Mouse (Mus musculus) olfactory bulb, adult 2 months (tissue): ENCODE data around the gene Zfp777. TPM values are rescaled to one million over a fixed set of nuclear protein-coding genes. Genes with fewer than 3 reads are reported as not detected.

ENCODE experiments used
- H3K27ac ChIP-seq: fragments of 200-500 bp; 2 replicates; pipeline ENCODE4 v1.5.1; 2012; ENCODE audit warnings: low read depth, low read length; ENCODE audit not compliant: insufficient read depth
- H3K4me1 ChIP-seq: fragments of 200-500 bp; 2 replicates; pipeline ENCODE4 v1.6.1; 2012; ENCODE audit warnings: low read length; ENCODE audit not compliant: control insufficient read depth, insufficient read depth
- H3K4me3 ChIP-seq: fragments of 200-500 bp; 2 replicates; pipeline ENCODE4 v1.5.1; 2012; ENCODE audit warnings: mild to moderate bottlenecking, low read depth, low read length, moderate library complexity; ENCODE audit not compliant: insufficient read depth
- CTCF ChIP-seq: fragments of 200-500 bp; IDR thresholded peaks from 2 replicates; pipeline ENCODE4 v1.5.1; 2012; ENCODE audit warnings: low read depth, mild to moderate bottlenecking, low read length, moderate library complexity; ENCODE audit not compliant: insufficient read depth
- POLR2A ChIP-seq: fragments of 200-500 bp; IDR thresholded peaks from 2 replicates; pipeline ENCODE4 v1.6.1; 2012; ENCODE audit warnings: mild to moderate bottlenecking, low read depth, low read length, moderate library complexity; ENCODE audit not compliant: insufficient read depth
- WGBS: fragments of 180-500 bp; shearing (Covaris S2); methylation state at CpG from one replicate; pipeline ENCODE4 v1.1.7; 2018; 5-methylcytosine and 5-hydroxymethylcytosine counted together
- polyA plus RNA-seq: library from polyadenylated mRNA; stranded (reverse); fragments of >200 nt; gene quantifications from 2 replicates; pipeline ENCODE4 v1.2.4, GENCODE M21; 2012; ENCODE audit warnings: low replicate concordance; ENCODE audit not compliant: missing spikeins, insufficient read depth, insufficient read length

The Zfp777 gene
- not detected in 2 replicates for polyA plus RNA-seq

DNA sequence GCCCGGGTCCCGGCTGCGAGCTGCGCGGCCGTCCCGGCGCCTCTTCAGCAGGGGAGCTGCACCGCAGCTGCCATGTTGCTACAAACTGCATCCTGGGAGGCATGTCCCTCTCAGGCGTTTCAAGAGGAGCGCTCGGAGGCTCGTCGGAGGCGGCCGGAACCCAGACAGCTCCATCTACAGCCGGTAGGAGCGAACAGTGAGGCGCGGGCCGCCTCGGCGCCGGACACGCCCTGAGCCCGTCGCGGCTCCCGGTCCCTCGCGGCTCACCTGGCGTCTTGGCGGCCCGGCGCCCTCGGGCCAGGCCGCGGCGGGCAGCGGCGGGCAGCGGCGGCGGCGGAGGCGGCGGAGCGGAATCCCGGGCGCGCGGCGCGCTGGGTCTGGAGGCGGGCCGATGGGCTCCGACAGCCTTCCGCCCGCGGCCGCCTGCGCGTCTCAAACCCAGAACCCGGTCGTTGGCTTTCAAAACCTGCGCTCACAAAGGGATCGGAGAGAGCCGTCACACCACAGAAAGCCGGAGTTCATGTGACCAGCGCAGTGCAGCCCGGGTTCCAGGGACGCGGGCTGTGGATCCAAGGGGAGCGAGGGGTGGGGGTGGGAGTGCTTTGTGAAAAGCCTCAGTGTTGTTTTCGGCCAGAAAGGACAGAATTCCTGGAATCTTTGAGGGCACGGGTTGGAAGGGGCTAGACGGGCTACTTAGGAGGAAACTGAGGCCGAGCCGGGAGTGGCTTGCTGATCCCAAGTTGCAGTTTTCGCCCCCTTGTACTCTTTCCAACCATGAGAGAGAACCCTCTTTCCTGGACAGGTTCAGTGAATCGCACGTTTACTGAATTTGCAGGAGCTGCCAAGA, at the start of gene Zfp777:
Gene Zfp777 (minus strand): TSS at position 486 of the 847 bp plus-strand sequence.
- H3K4me3 ChIP-seq: peak within 1 kb of the TSS; percentile 98
- WGBS: 3% methylated on average over 80 of the region's 82 CpGs
- peaks cover 13% of the 10 kb centered on the region; the same call in 1 of the 2 replicates for H3K4me1 ChIP-seq
- 0 out of 2 replicates have a peak, but pooled peaks have one; percentile 17 for TF ChIP-seq CTCF
- TF ChIP-seq POLR2A: no peak; the same call in 1 of the 2 replicates
- H3K27ac ChIP-seq: peak within 1 kb of the TSS; percentile 34; the same call in 1 of the 2 replicates

DNA sequence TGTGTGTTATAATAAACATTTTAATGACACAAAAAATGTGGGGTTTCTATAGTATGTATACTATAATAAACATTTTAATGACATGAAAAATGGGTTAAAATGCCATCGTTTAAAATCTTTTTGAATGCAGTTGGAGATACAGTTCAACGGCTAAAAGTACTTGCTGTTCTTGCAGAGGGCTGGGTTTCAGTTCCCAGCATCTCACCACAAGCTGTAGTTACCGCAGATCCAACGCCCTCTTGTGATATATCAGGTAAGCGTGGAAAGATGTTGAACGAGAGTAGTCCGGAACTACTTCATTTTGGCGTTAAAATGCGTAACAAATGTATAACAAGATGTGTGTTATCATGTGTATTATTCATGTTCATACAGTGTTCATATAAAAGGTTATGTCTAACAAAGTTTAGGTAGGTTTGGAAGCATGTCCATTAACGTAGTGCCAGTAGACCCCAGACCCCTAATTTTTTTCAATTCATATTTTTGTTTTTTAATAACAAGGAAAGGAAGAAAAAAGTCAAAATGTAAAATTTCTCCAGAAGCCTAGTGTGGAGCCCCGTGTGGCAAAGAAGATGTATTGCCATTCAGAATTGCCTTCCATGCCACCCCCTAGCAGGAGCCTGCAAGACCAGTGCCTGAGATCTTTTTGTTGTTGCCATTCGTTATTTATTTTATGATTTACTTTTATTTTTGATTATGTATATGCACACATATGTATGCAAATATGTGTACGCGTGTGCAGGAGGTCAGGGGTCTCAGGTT, 38.4 kb upstream of the Zfp777 start:
- 40% methylated on average over 14 of the region's 14 CpGs for WGBS

DNA sequence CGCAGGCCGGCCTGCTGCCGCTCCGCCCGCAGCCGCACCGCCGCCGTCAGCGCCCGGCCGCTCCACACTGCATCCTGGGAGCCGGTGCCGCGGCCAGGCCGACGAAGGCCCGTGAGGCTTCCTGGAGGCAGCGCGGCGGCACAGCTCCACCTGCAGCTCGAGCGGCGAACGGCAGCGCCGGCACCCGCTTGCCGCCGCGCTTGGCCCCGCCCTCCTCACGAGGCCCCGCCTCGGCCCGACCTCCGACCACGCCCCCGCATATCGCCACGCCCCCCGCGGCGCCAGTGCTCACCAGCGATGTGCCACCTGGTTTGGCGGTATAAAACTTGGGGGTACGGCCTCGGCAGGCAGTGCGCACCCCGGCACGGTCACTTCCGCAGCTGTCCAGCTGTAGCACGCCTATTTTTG, 37.8 kb upstream of the Zfp777 start, which contains the start of gene Zfp746:
Gene Zfp746 (minus strand): TSS at position 123 of the 408 bp plus-strand sequence.
- peak within 1 kb of the TSS; percentile 72 for H3K4me3 ChIP-seq
- peaks cover 8% of the 10 kb centered on the region for H3K4me1 ChIP-seq
- H3K27ac ChIP-seq: no peak within 1 kb of the TSS
- peak; percentile 82 for TF ChIP-seq CTCF
- TF ChIP-seq POLR2A: peak; percentile 35
- WGBS: under 1% methylated on average over 48 of the region's 53 CpGs

More for the DNA sequence above, 38.4 kb upstream of the Zfp777 start:
- Histone ChIP-seq H3K4me1 (peaks cover 8% of the 10 kb centered on the region), H3K27ac (no peak overlapping the region), H3K4me3 (peak overlapping the region; percentile 72)
- TF ChIP-seq POLR2A: no peak
- no peak for TF ChIP-seq CTCF

DNA sequence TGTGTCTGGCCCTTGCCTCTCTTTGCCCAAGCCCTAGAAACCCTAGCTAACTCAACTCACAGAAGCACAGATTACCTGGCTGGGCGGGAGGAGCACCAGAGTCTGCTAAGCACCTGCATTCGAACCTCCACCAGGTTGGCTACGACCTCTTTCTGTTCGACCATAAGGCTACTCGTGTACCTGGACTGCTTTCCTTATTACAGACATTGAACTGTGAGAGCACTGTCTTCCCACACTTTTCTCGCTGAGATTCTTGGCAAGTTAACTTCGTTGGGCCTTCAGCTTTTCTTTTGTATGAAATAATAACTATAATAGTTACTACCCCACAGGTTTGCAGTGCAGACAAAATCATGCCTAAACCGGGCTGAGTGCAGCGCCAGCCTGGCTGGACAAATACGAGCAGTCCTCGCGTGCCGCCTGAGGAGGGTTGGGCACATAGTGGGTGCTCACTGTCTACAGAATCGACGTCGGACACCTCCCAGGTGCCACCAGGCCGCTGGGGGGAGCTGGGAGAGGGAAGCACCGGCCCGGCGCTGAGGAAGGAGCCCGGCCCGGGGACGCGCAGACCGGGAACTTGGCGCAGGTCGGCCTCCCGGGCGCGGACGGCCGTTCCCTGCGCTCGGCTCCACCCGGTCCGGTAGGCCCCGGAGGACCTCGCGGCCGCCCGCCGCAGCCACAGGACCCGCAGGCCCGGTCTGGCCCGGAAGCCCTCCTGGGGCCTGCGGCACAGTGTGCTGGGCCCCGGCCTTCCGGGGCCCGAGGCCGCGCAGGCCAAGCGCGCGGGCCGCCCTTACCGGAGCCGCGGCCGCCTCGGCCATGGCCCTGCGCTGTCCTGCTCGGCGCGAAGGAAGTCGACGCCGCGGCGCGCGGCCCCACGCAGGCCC, 37.1 kb upstream of the Zfp777 start:
- Histone ChIP-seq H3K27ac (no peak overlapping the region), H3K4me3 (peak overlapping the region; percentile 72), H3K4me1 (peaks cover 8% of the 10 kb centered on the region)
- no peak for TF ChIP-seq CTCF
- TF ChIP-seq POLR2A: no peak
- WGBS: 3% methylated on average over 71 of the region's 72 CpGs

DNA sequence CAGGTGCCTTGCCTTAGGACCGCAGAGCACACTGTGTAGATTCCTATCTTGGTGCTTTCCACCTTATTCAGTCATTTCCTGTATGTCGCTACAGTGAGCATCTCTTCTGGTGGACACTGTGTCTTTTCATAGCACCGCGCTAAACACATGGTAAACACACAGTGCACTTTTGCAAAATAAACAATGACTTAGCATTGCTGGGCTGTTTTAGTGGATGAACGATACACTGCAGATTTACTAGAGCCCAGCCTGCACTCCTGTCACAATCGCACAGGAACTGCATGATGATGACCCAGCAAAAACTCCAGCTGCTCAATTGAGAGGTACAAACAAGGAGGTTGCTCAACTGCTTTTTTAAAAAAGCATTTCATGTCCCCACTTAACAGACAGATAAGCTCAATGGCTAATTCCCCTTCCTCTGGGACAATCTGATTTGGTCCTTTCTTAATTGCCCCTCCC, 35.1 kb upstream of the Zfp777 start:
- Histone ChIP-seq H3K4me3 (no peak overlapping the region), H3K4me1 (peaks cover 8% of the 10 kb centered on the region), H3K27ac (no peak overlapping the region)
- TF ChIP-seq POLR2A (no peak), CTCF (no peak)
- WGBS: 76% methylated on average over 6 of the region's 6 CpGs

DNA sequence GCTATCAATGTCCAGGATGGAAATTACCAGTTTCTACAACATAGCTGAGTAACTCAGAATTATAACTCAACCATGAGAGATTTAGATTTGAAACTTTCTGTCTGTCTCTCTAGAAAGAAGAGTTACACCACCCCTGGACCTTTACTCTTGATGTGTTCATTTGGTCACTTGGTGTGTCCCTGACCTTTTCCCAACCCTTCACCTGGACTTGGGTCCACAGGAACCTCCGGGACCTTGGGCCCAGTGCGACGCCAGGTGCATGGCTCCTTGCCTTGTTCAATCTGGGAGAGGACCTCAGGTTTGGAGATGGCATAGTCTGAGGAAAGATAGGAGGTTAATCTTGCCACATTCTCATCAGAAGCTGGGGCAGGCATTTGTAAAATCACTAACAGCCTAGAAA, 33.2 kb upstream of the Zfp777 start:
- 97% methylated on average over 3 of the region's 3 CpGs for WGBS
- no peak overlapping the region for H3K27ac ChIP-seq
- H3K4me3 ChIP-seq: no peak overlapping the region

DNA sequence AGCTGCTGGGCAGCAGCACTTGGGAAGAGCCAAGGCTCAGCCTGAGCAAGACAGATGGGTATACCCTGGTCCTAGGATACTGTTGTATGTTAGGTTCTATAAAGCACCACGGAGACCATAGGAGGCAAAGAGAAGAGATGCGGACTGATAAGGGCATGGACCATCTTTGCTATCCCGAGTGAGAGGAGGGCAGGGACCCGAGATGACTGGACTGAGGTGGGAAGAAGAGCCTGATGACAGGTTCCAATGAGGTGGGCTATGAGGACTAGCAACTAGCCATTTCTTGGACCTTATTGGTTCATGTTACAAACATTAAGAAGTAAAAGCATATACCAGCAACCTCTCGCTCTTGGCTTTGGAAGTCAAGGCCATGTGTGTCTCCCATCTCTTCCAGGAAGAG, 32.3 kb upstream of the Zfp777 start:
- peaks cover 6% of the 10 kb centered on the region for H3K4me1 ChIP-seq
- no peak overlapping the region for H3K27ac ChIP-seq
- 95% methylated on average over 5 of the region's 5 CpGs for WGBS
- H3K4me3 ChIP-seq: no peak overlapping the region
- TF ChIP-seq CTCF: no peak
- no peak for TF ChIP-seq POLR2A

More for the DNA sequence above, 33.2 kb upstream of the Zfp777 start:
- TF ChIP-seq CTCF (no peak), POLR2A (no peak)
- H3K4me1 ChIP-seq: peaks cover 8% of the 10 kb centered on the region

DNA sequence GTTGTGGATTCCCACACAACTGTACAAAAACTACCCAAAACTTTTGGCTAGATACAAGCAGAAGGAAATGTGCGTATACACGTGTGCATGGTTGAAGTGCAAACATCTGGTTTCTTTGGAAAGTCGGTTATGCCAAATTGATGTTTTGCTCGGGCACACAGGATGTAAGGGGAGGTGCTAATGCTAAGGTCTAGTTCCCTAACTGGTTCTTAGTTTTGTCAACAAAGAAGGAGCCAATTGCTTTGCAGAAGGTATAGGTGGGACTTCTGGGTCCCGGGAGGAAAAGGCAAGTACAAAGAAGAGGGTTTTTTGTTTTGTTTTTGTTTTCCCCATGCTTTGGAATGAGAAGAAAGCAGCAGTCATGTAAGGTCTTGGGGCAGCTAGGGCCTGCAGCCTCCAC, 24.6 kb upstream of the Zfp777 start:
- WGBS: 68% methylated on average over 5 of the region's 5 CpGs
- H3K4me1 ChIP-seq: no peaks in the 10 kb centered on the region
- no peak overlapping the region for H3K27ac ChIP-seq
- no peak overlapping the region for H3K4me3 ChIP-seq
- no peak for TF ChIP-seq CTCF
- TF ChIP-seq POLR2A: no peak
